Mouse (Mus musculus): ENCODE results near the gene Chst10. TPM values are rescaled to one million over a fixed set of nuclear protein-coding genes. Genes with fewer than 3 reads are reported as not detected.

The Chst10 gene
- polyA plus RNA-seq, 1 experiment, result 43.7 TPM

- 77% methylated on average over 9 of the region's 9 CpGs for WGBS
- Histone ChIP-seq H3K27ac (ENCODE audit: insufficient read depth, low read length) (no peak overlapping the region), H3K4me1 (ENCODE audit: control insufficient read depth, insufficient read depth, low read length) (peaks cover 15% of the 10 kb centered on the region), H3K4me3 (replicated peaks; ENCODE audit: insufficient read depth, low read depth, low read length) (no peak overlapping the region), H3K27me3 (ENCODE audit: control insufficient read depth, insufficient read depth, low read length) (no peaks in the 10 kb centered on the region)
- no peak for TF ChIP-seq CTCF (IDR thresholded peaks at IDR 0.05; ENCODE audit: borderline replicate concordance, insufficient read depth, low read depth, low read length)
- TF ChIP-seq POLR2A (IDR thresholded peaks at IDR 0.05; ENCODE audit: borderline replicate concordance, insufficient read depth, low read length), result no peak
- no peak for DNase-seq
Measured at GRCm38 (mm10) chr1:38883766-38884165, 14.2 kb downstream of the Chst10 start.

GRCm38 (mm10) chr1:38882746-38883145 is 15.2 kb downstream of the Chst10 start:
- peak in 1 of 2 experiments; percentile 2 for DNase-seq

GRCm38 (mm10) chr1:38881366-38881765 is 16.6 kb downstream of the Chst10 start:
- Histone ChIP-seq H3K4me1 (ENCODE audit: control insufficient read depth, insufficient read depth, low read length) (peaks cover 22% of the 10 kb centered on the region), H3K4me3 (replicated peaks; ENCODE audit: insufficient read depth, low read depth, low read length) (no peak overlapping the region), H3K27ac (ENCODE audit: insufficient read depth, low read length) (no peak overlapping the region), H3K27me3 (ENCODE audit: control insufficient read depth, insufficient read depth, low read length) (no peaks in the 10 kb centered on the region)
- DNase-seq, result no peak
- WGBS, result 94% methylated on average over 4 of the region's 4 CpGs
- TF ChIP-seq POLR2A (IDR thresholded peaks at IDR 0.05; ENCODE audit: borderline replicate concordance, insufficient read depth, low read length) (no peak), CTCF (IDR thresholded peaks at IDR 0.05; ENCODE audit: borderline replicate concordance, insufficient read depth, low read depth, low read length) (no peak)

More at GRCm38 (mm10) chr1:38882746-38883145, 15.2 kb downstream of the Chst10 start:
- Histone ChIP-seq H3K27ac (ENCODE audit: insufficient read depth, low read length) (no peak overlapping the region), H3K4me1 (ENCODE audit: control insufficient read depth, insufficient read depth, low read length) (peaks cover 15% of the 10 kb centered on the region), H3K4me3 (replicated peaks; ENCODE audit: insufficient read depth, low read depth, low read length) (no peak overlapping the region), H3K27me3 (ENCODE audit: control insufficient read depth, insufficient read depth, low read length) (no peaks in the 10 kb centered on the region)
- 69% methylated on average over 4 of the region's 4 CpGs for WGBS
- TF ChIP-seq CTCF (IDR thresholded peaks at IDR 0.05; ENCODE audit: borderline replicate concordance, insufficient read depth, low read depth, low read length) (no peak), POLR2A (IDR thresholded peaks at IDR 0.05; ENCODE audit: borderline replicate concordance, insufficient read depth, low read length) (no peak)

GRCm38 (mm10) chr1:38876671-38877382 is 21.1 kb downstream of the Chst10 start:
- WGBS, result 14% methylated on average over 5 of the region's 5 CpGs
- peak in 1 of 2 experiments; percentile 50 for DNase-seq
- peak overlapping the region; percentile 82 for H3K27ac ChIP-seq (ENCODE audit: insufficient read depth, low read length)
- peaks cover 38% of the 10 kb centered on the region for H3K4me1 ChIP-seq (ENCODE audit: control insufficient read depth, insufficient read depth, low read length)
- no peak for TF ChIP-seq POLR2A (IDR thresholded peaks at IDR 0.05; ENCODE audit: borderline replicate concordance, insufficient read depth, low read length)
- TF ChIP-seq CTCF (IDR thresholded peaks at IDR 0.05; ENCODE audit: borderline replicate concordance, insufficient read depth, low read depth, low read length), result no peak
- no peaks in the 10 kb centered on the region for H3K27me3 ChIP-seq (ENCODE audit: control insufficient read depth, insufficient read depth, low read length)
- H3K4me3 ChIP-seq (replicated peaks; ENCODE audit: insufficient read depth, low read depth, low read length), result no peak overlapping the region

- Histone ChIP-seq H3K27ac (ENCODE audit: insufficient read depth, low read length) (0 out of 2 replicates have a peak overlapping the region, but pooled peaks have one; percentile 18), H3K27me3 (ENCODE audit: control insufficient read depth, insufficient read depth, low read length) (no peaks in the 10 kb centered on the region), H3K4me1 (ENCODE audit: control insufficient read depth, insufficient read depth, low read length) (peaks cover 45% of the 10 kb centered on the region), H3K4me3 (replicated peaks; ENCODE audit: insufficient read depth, low read depth, low read length) (no peak overlapping the region)
- DNase-seq, result peak; percentile 55 to 75
- 21% methylated on average over 5 of the region's 5 CpGs for WGBS
- TF ChIP-seq POLR2A (IDR thresholded peaks at IDR 0.05; ENCODE audit: borderline replicate concordance, insufficient read depth, low read length), result no peak
Measured at GRCm38 (mm10) chr1:38873911-38874310, 24.1 kb downstream of the Chst10 start.

- WGBS, result 21% methylated on average over 6 of the region's 6 CpGs
- Histone ChIP-seq H3K4me1 (ENCODE audit: control insufficient read depth, insufficient read depth, low read length) (peaks cover 40% of the 10 kb centered on the region), H3K27ac (ENCODE audit: insufficient read depth, low read length) (peak overlapping the region; percentile 14; the same call in 1 of the 2 replicates), H3K27me3 (ENCODE audit: control insufficient read depth, insufficient read depth, low read length) (no peaks in the 10 kb centered on the region), H3K4me3 (replicated peaks; ENCODE audit: insufficient read depth, low read depth, low read length) (no peak overlapping the region)
- TF ChIP-seq POLR2A (IDR thresholded peaks at IDR 0.05; ENCODE audit: borderline replicate concordance, insufficient read depth, low read length) (no peak), CTCF (IDR thresholded peaks at IDR 0.05; ENCODE audit: borderline replicate concordance, insufficient read depth, low read depth, low read length) (no peak)
- DNase-seq, result peak; percentile 37 to 48
Measured at GRCm38 (mm10) chr1:38871834-38872233, 26.1 kb downstream of the Chst10 start.

- WGBS, result 62% methylated on average over 13 of the region's 13 CpGs
- no peak for DNase-seq
Measured at GRCm38 (mm10) chr1:38869398-38870195, 28.4 kb downstream of the Chst10 start.

More at GRCm38 (mm10) chr1:38869398-38870195, 28.4 kb downstream of the Chst10 start:
- TF ChIP-seq POLR2A (IDR thresholded peaks at IDR 0.05; ENCODE audit: borderline replicate concordance, insufficient read depth, low read length) (no peak), CTCF (IDR thresholded peaks at IDR 0.05; ENCODE audit: borderline replicate concordance, insufficient read depth, low read depth, low read length) (no peak)
- no peak overlapping the region for H3K27ac ChIP-seq (ENCODE audit: insufficient read depth, low read length)
- H3K4me1 ChIP-seq (ENCODE audit: control insufficient read depth, insufficient read depth, low read length), result peaks cover 29% of the 10 kb centered on the region
- no peak overlapping the region for H3K4me3 ChIP-seq (replicated peaks; ENCODE audit: insufficient read depth, low read depth, low read length)
- H3K27me3 ChIP-seq (ENCODE audit: control insufficient read depth, insufficient read depth, low read length), result no peaks in the 10 kb centered on the region
